Comparison of ENCODE assay signal across 8 mouse cellular contexts in genomic region chr6:52987391-52987790, GRCm38 (mm10).
A peak's percentile ranks its signal among the peaks of the same experiment; 100 is the strongest.
DNase-seq lines count a peak whose midpoint lies in the region; ATAC-seq and TF ChIP-seq lines count a peak whose summit lies in the region.

No protein-coding gene starts in this region.

- WGBS in midbrain, postnatal 0 days = 59% methylated on average over 4 of the region's 4 CpGs
- WGBS in midbrain, embryonic 16.5 days = 60% methylated on average over 4 of the region's 4 CpGs
- WGBS in stomach, postnatal 0 days = 63% methylated on average over 4 of the region's 4 CpGs

- TF ChIP-seq CTCF in midbrain, postnatal 0 days (IDR thresholded peaks at IDR 0.05) = peak; percentile 80
- peak; percentile 75; the same call in 1 of the 2 replicates for TF ChIP-seq CTCF in brain, embryonic 14.5 days (IDR thresholded peaks at IDR 0.05; ENCODE audit: borderline replicate concordance, extremely low read depth, insufficient read depth, insufficient read length)
- TF ChIP-seq CTCF in stomach, postnatal 0 days (IDR thresholded peaks at IDR 0.05; ENCODE audit: low read depth) = peak; percentile 83

- H3K9ac ChIP-seq in midbrain, postnatal 0 days (replicated peaks; ENCODE audit: low read length, poor library complexity, severe bottlenecking) = no peak overlapping the region
- no peak overlapping the region for H3K9ac ChIP-seq in midbrain, embryonic 16.5 days (ENCODE audit: low read depth, low read length)
- no peak overlapping the region for H3K9ac ChIP-seq in stomach, postnatal 0 days (ENCODE audit: low read length)

- no peak for TF ChIP-seq POLR2A in brain, embryonic 14.5 days (IDR thresholded peaks at IDR 0.05; ENCODE audit: borderline replicate concordance, extremely low read depth, insufficient read depth, insufficient read length, poor library complexity, severe bottlenecking)

- no peak for ATAC-seq in midbrain, postnatal 0 days (ENCODE audit: low FRiP score)
- ATAC-seq in midbrain, embryonic 16.5 days = no peak
- ATAC-seq in stomach, postnatal 0 days (ENCODE audit: low FRiP score, low TSS enrichment) = no peak

- H3K4me1 ChIP-seq in midbrain, postnatal 0 days (ENCODE audit: insufficient read depth, low read length) = no peaks in the 10 kb centered on the region
- H3K4me1 ChIP-seq in midbrain, embryonic 16.5 days (ENCODE audit: control insufficient read depth, insufficient read depth, low read length) = no peaks in the 10 kb centered on the region
- H3K4me1 ChIP-seq in stomach, postnatal 0 days (replicated peaks; ENCODE audit: control insufficient read depth, insufficient read depth) = no peaks in the 10 kb centered on the region

- H3K9me3 ChIP-seq in midbrain, postnatal 0 days (ENCODE audit: low read length) = no peaks in the 10 kb centered on the region
- H3K9me3 ChIP-seq in midbrain, embryonic 16.5 days (replicated peaks; ENCODE audit: control insufficient read depth, low read length, poor library complexity, severe bottlenecking) = no peaks in the 10 kb centered on the region
- no peaks in the 10 kb centered on the region for H3K9me3 ChIP-seq in stomach, postnatal 0 days (ENCODE audit: control insufficient read depth, low read length)

- no peaks in the 10 kb centered on the region for H3K27me3 ChIP-seq in midbrain, postnatal 0 days (ENCODE audit: insufficient read depth, low read length)
- H3K27me3 ChIP-seq in midbrain, embryonic 16.5 days (ENCODE audit: control insufficient read depth, insufficient read depth, low read depth, low read length) = no peaks in the 10 kb centered on the region
- H3K27me3 ChIP-seq in stomach, postnatal 0 days (ENCODE audit: control insufficient read depth, insufficient read depth, low read length) = no peaks in the 10 kb centered on the region

- H3K36me3 ChIP-seq in midbrain, postnatal 0 days (ENCODE audit: insufficient read depth, low read length) = no peaks in the 10 kb centered on the region
- no peaks in the 10 kb centered on the region for H3K36me3 ChIP-seq in midbrain, embryonic 16.5 days (ENCODE audit: control insufficient read depth, insufficient read depth, low read length)
- no peaks in the 10 kb centered on the region for H3K36me3 ChIP-seq in stomach, postnatal 0 days (ENCODE audit: control insufficient read depth, insufficient read depth, low read length)

- intact Hi-C loops in gastrocnemius, postnatal 14 days (cut with DNase I; ENCODE audit: low total_unique reads) = no loop called here

- TF ChIP-seq EP300 in stomach, postnatal 0 days (optimal IDR thresholded peaks at IDR 0.05) = no peak

- H3K27ac ChIP-seq in midbrain, postnatal 0 days (ENCODE audit: low read depth, low read length) = no peak overlapping the region
- no peak overlapping the region for H3K27ac ChIP-seq in midbrain, embryonic 16.5 days (ENCODE audit: low read length)
- H3K27ac ChIP-seq in stomach, postnatal 0 days (replicated peaks) = no peak overlapping the region

- no peak overlapping the region for H3K4me2 ChIP-seq in midbrain, postnatal 0 days (ENCODE audit: low read depth, low read length, poor library complexity, severe bottlenecking)
- H3K4me2 ChIP-seq in midbrain, embryonic 16.5 days (ENCODE audit: low read length) = no peak overlapping the region
- H3K4me2 ChIP-seq in stomach, postnatal 0 days (replicated peaks; ENCODE audit: low read depth) = no peak overlapping the region

- DNase-seq in gastrocnemius, adult 18-20 months (ENCODE audit: low spot score) = peak; percentile 44
- no peak for DNase-seq in gastrocnemius, postnatal 14 days
- peak; percentile 68 for DNase-seq in midbrain, postnatal 0 days (ENCODE audit: low spot score)
- peak; percentile 74 for DNase-seq in brain, embryonic 14.5 days (ENCODE audit: low read depth)
- DNase-seq in kidney, postnatal 36 days = peak; percentile 29 to 58
- peak; percentile 44 for DNase-seq in stomach, postnatal 0 days (ENCODE audit: low spot score)
- no peak for DNase-seq in spleen, adult 12 weeks (ENCODE audit: low spot score)

- no peak overlapping the region for H3K4me3 ChIP-seq in midbrain, postnatal 0 days (ENCODE audit: low read depth, low read length)
- no peak overlapping the region for H3K4me3 ChIP-seq in midbrain, embryonic 16.5 days (ENCODE audit: low read depth, low read length)
- no peak overlapping the region for H3K4me3 ChIP-seq in stomach, postnatal 0 days (ENCODE audit: low read depth, low read length)

Comparison
In these comparisons a context has a peak if more than half of its experiments do, and no peak if none do; other contexts are left out.
1. DNase-seq: peak in gastrocnemius, adult 18-20 months (single experiment), midbrain, postnatal 0 days (single experiment), brain, embryonic 14.5 days (single experiment), kidney, postnatal 36 days (2 of 2) and stomach, postnatal 0 days (single experiment); none in gastrocnemius, postnatal 14 days (single experiment) and spleen, adult 12 weeks (single experiment).
2. Peak in every context shown above with its lines, with median percentiles within 50 percentile points of each other: CTCF ChIP-seq.